Mouse (Mus musculus): ENCODE data around the gene Adh1.

DNA sequence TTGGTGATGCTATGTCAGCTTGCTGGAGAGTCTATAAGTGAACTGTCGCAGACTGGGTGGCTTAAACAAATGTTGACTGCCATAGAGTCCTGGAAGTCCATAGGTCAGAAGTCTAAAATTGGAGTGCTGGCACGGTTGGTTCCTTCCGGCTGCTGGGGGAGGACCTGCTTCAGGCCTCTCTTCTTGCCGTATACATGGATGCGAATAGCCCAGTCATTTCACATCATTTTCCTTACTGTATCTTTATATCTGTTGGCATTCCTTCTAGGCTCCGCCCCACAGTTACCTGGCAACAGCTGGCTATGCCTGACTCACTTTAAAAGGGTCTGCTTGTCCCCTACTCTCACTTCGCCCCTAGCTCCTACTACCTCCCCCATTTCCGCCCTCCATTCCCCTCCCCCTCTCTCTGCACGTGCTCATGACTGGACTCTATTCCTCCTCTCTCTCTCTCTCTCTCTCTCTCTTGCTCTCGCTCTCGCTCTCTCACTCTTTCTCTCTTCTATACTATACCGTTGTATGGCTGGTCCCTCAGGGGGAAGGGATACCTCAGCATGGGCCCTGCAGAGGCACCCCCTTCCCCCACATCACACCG is 36.3 kb upstream of the Adh1 start:
- TF ChIP-seq GATA1 (IDR thresholded peaks at IDR 0.05; ENCODE audit: borderline replicate concordance, low read length), result no peak
- TF ChIP-seq FLI1 (IDR thresholded peaks at IDR 0.05; ENCODE audit: low read length), result no peak
